Mouse (Mus musculus) heart, embryonic 13.5 days (tissue): ENCODE data around the gene Olfr1043. TPM values are rescaled to one million over a fixed set of nuclear protein-coding genes. Genes with fewer than 3 reads are reported as not detected.

Experiments
- polyA plus RNA-seq: library from polyadenylated mRNA; unstranded; fragments of >200 nt; fragmentation: Nextera tagmentation; extraction: Ambion mirVana; gene quantifications from 2 replicates; pipeline ENCODE4 v1.2.1, GENCODE M21; 2015

Gene Olfr1043
- polyA plus RNA-seq, 1 experiment from 2014 or later: not detected

Other genes with a start within 250 kb of the Olfr1043 start
- gene Olfr1026, start 246.0 kb downstream of the Olfr1043 start, polyA plus RNA-seq: not detected in 2 replicates
- not detected in 2 replicates for gene Olfr1028, start 217.1 kb downstream of the Olfr1043 start, polyA plus RNA-seq
- gene Olfr1029, start 193.6 kb downstream of the Olfr1043 start, polyA plus RNA-seq: not detected in 2 replicates
- not detected in 2 replicates for gene Olfr1030, start 188.2 kb downstream of the Olfr1043 start, polyA plus RNA-seq
- not detected in 2 replicates for gene Olfr1031, start 177.2 kb downstream of the Olfr1043 start, polyA plus RNA-seq
- not detected in 2 replicates for gene Olfr1032, start 162.0 kb downstream of the Olfr1043 start, polyA plus RNA-seq
- 2.2 and 2.3 TPM in 2 replicates for gene Olfr1033, start 146.9 kb downstream of the Olfr1043 start, polyA plus RNA-seq
- gene Olfr1034, start 121.7 kb downstream of the Olfr1043 start, polyA plus RNA-seq: 0.13 TPM in 1 of 2 replicates, not detected in the other
- gene Olfr1036, start 93.5 kb downstream of the Olfr1043 start, polyA plus RNA-seq: not detected in 2 replicates
- not detected in 2 replicates for gene Olfr1037, start 80.1 kb downstream of the Olfr1043 start, polyA plus RNA-seq
- gene Olfr1039, start 31.6 kb downstream of the Olfr1043 start, polyA plus RNA-seq: not detected in 2 replicates
- gene Olfr1040, start 20.8 kb downstream of the Olfr1043 start, polyA plus RNA-seq: not detected in 2 replicates
- gene Olfr1042, start 5.7 kb downstream of the Olfr1043 start, polyA plus RNA-seq: not detected in 2 replicates
- not detected in 2 replicates for gene Olfr1044, start 10.3 kb upstream of the Olfr1043 start, polyA plus RNA-seq
- not detected in 2 replicates for gene Olfr52, start 18.2 kb upstream of the Olfr1043 start, polyA plus RNA-seq
- gene Olfr1045, start 35.5 kb upstream of the Olfr1043 start, polyA plus RNA-seq: not detected in 2 replicates
- gene Olfr1046, start 51.8 kb upstream of the Olfr1043 start, polyA plus RNA-seq: not detected in 2 replicates
- not detected in 2 replicates for gene Olfr1047, start 63.9 kb upstream of the Olfr1043 start, polyA plus RNA-seq
- gene Olfr1048, start 72.8 kb upstream of the Olfr1043 start, polyA plus RNA-seq: not detected in 2 replicates
- gene Olfr1049, start 90.8 kb upstream of the Olfr1043 start, polyA plus RNA-seq: not detected in 2 replicates
- gene Olfr1051, start 111.6 kb upstream of the Olfr1043 start, polyA plus RNA-seq: not detected in 2 replicates
- not detected in 2 replicates for gene Olfr1052, start 124.9 kb upstream of the Olfr1043 start, polyA plus RNA-seq
- not detected in 2 replicates for gene Olfr1053, start 147.8 kb upstream of the Olfr1043 start, polyA plus RNA-seq
- gene Olfr1054, start 167.9 kb upstream of the Olfr1043 start, polyA plus RNA-seq: not detected in 2 replicates
- gene Olfr1055, start 182.8 kb upstream of the Olfr1043 start, polyA plus RNA-seq: not detected in 2 replicates
- gene Olfr1056, start 194.9 kb upstream of the Olfr1043 start, polyA plus RNA-seq: not detected in 2 replicates
- not detected in 2 replicates for gene Olfr1057, start 210.9 kb upstream of the Olfr1043 start, polyA plus RNA-seq
- gene Olfr1058, start 221.0 kb upstream of the Olfr1043 start, polyA plus RNA-seq: not detected in 2 replicates
- gene Olfr1061, start 246.5 kb upstream of the Olfr1043 start, polyA plus RNA-seq: not detected in 2 replicates